ENCODE assay signal across 12 mouse cellular contexts in genomic region chr16:64845947-64846346, GRCm38 (mm10). TPM values are rescaled to one million over a fixed set of nuclear protein-coding genes. Genes with fewer than 3 reads are reported as not detected.
A peak's percentile ranks its signal among the peaks of the same experiment; 100 is the strongest.
DNase-seq lines count a peak whose midpoint lies in the region; ATAC-seq and TF ChIP-seq lines count a peak whose summit lies in the region.
"Had no signal": no experiment of that assay in that cellular context is flagged by ENCODE, and none has a peak within 500 bp of the region (broad histone marks: within the 10 kb centered on the region; RNA-seq: fewer than 3 reads in every experiment).

No protein-coding gene starts in this region.

- H3K27ac ChIP-seq in kidney, adult 2 months (ENCODE audit: insufficient read depth, low read depth, low read length) = no peak overlapping the region
- no peak overlapping the region for H3K27ac ChIP-seq in kidney, embryonic 16.5 days (ENCODE audit: low read length)
- H3K27ac ChIP-seq in bone marrow macrophage, adult 2 months (ENCODE audit: insufficient read depth, low read depth, low read length) = no peak overlapping the region
- H3K27ac ChIP-seq in spleen, adult 2 months (ENCODE audit: insufficient read depth, low read length) = no peak overlapping the region
- H3K27ac ChIP-seq: forebrain, embryonic 12.5 days; heart, embryonic 15.5 days; limb, embryonic 13.5 days had no signal

- no peaks in the 10 kb centered on the region for H3K27me3 ChIP-seq in kidney, adult 2 months (replicated peaks; ENCODE audit: control insufficient read depth, insufficient read depth, low read length)
- H3K27me3 ChIP-seq in kidney, embryonic 16.5 days (ENCODE audit: insufficient read depth, low read length) = no peaks in the 10 kb centered on the region
- no peaks in the 10 kb centered on the region for H3K27me3 ChIP-seq in spleen, adult 2 months (ENCODE audit: control insufficient read depth, insufficient read depth, low read length)
- H3K27me3 ChIP-seq: forebrain, embryonic 12.5 days; heart, embryonic 15.5 days; limb, embryonic 13.5 days had no signal

- TF ChIP-seq CTCF in kidney, adult 2 months (conservative IDR thresholded peaks at IDR 0.05; ENCODE audit: insufficient read depth, insufficient read length, low read depth, low read length) = 0 out of 2 replicates have a peak, but pooled peaks have one; percentile 12
- TF ChIP-seq CTCF in bone marrow macrophage, adult 2 months (IDR thresholded peaks at IDR 0.05; ENCODE audit: low read depth, low read length) = peak; percentile 59
- peak; percentile 15; the same call in 1 of the 2 replicates for TF ChIP-seq CTCF in spleen, adult 2 months (IDR thresholded peaks at IDR 0.05; ENCODE audit: extremely low read depth, insufficient read depth, insufficient read length, insufficient replicate concordance)

- H3K9me3 ChIP-seq in kidney, embryonic 16.5 days (ENCODE audit: low read length) = no peaks in the 10 kb centered on the region
- H3K9me3 ChIP-seq: forebrain, embryonic 12.5 days; heart, embryonic 15.5 days; limb, embryonic 13.5 days had no signal

- no peak overlapping the region for H3K4me3 ChIP-seq in kidney, adult 2 months (ENCODE audit: insufficient read depth, low read depth, low read length)
- no peak overlapping the region for H3K4me3 ChIP-seq in kidney, embryonic 16.5 days (ENCODE audit: low read length)
- H3K4me3 ChIP-seq in bone marrow macrophage, adult 2 months (ENCODE audit: insufficient read depth, low read length) = no peak overlapping the region
- no peak overlapping the region for H3K4me3 ChIP-seq in spleen, adult 2 months (ENCODE audit: extremely low read depth, insufficient read depth, insufficient read length)
- H3K4me3 ChIP-seq: forebrain, embryonic 12.5 days; heart, embryonic 15.5 days; limb, embryonic 13.5 days had no signal

- H3K36me3 ChIP-seq in kidney, adult 2 months (ENCODE audit: control insufficient read depth, insufficient read depth, low read length) = no peaks in the 10 kb centered on the region
- H3K36me3 ChIP-seq in kidney, embryonic 16.5 days (ENCODE audit: insufficient read depth, low read length) = 0 out of 2 replicates have a peak, but pooled peaks cover 5% of the 10 kb centered on the region
- H3K36me3 ChIP-seq in spleen, adult 2 months (ENCODE audit: control insufficient read depth, insufficient read depth, low read length) = no peaks in the 10 kb centered on the region
- H3K36me3 ChIP-seq: forebrain, embryonic 12.5 days; heart, embryonic 15.5 days had no signal

- H3K4me2 ChIP-seq in kidney, embryonic 16.5 days (replicated peaks; ENCODE audit: low read depth, low read length) = no peak overlapping the region
- H3K4me2 ChIP-seq: forebrain, embryonic 12.5 days; heart, embryonic 15.5 days; limb, embryonic 13.5 days had no signal

- 89% methylated on average over 8 of the region's 8 CpGs for WGBS in kidney, adult 2 months
- WGBS in kidney, embryonic 16.5 days = 87% methylated on average over 8 of the region's 8 CpGs
- 85% methylated on average over 8 of the region's 8 CpGs for WGBS in spleen, adult 2 months

- DNase-seq in kidney, adult 2 months = no peak
- DNase-seq in CD4-positive, CD25-positive, alpha-beta regulatory T cell, adult 2 months (ENCODE audit: low read depth, low spot score) = peak; percentile 78
- peak in 1 of 2 experiments; percentile 15 for DNase-seq in spleen, adult 2 months (ENCODE audit: low read depth in 1 of 2, low spot score in 2 of 2)
- no peak for DNase-seq in adrenal gland, adult 2 months
- DNase-seq: kidney, postnatal 14 days had no signal

- H3K4me1 ChIP-seq in kidney, adult 2 months (ENCODE audit: control insufficient read depth, insufficient read depth, low read length) = no peaks in the 10 kb centered on the region
- peaks cover 4% of the 10 kb centered on the region; the same call in 1 of the 2 replicates for H3K4me1 ChIP-seq in kidney, embryonic 16.5 days (ENCODE audit: insufficient read depth, low read length)
- H3K4me1 ChIP-seq in bone marrow macrophage, adult 2 months (ENCODE audit: control insufficient read depth, insufficient read depth, low read length) = peaks cover 6% of the 10 kb centered on the region
- no peaks in the 10 kb centered on the region for H3K4me1 ChIP-seq in spleen, adult 2 months (ENCODE audit: control insufficient read depth, insufficient read depth, insufficient read length)

- no peak for TF ChIP-seq POLR2A in kidney, adult 2 months (IDR thresholded peaks at IDR 0.05; ENCODE audit: low read depth, low read length)
- TF ChIP-seq POLR2A in bone marrow macrophage, adult 2 months (IDR thresholded peaks at IDR 0.05; ENCODE audit: borderline replicate concordance, low read depth, low read length) = no peak
- TF ChIP-seq POLR2A in spleen, adult 2 months (IDR thresholded peaks at IDR 0.05; ENCODE audit: low read depth, low read length) = no peak

- no peak for ATAC-seq in kidney, embryonic 16.5 days (ENCODE audit: low FRiP score, low TSS enrichment)
- no peak for ATAC-seq in erythroblast, adult 5-6 weeks (replicated peaks; ENCODE audit: low FRiP score, poor library complexity, severe bottlenecking)
- no peak for ATAC-seq in frontal cortex, adult (ENCODE audit: low TSS enrichment)

- no peak overlapping the region for H3K9ac ChIP-seq in kidney, embryonic 16.5 days (replicated peaks; ENCODE audit: low read length)
- H3K9ac ChIP-seq: forebrain, embryonic 12.5 days; heart, embryonic 15.5 days; limb, embryonic 13.5 days had no signal

RNA-seq across cellular contexts. Expression of gene Zfp654, which starts 5.5 kb away (rescaled TPM):
- polyA plus RNA-seq in kidney, adult 2 months (2012; rRNA removed) = 0.83 and 1.3 TPM in 2 replicates
- polyA plus RNA-seq in kidney, embryonic 16.5 days (2015; fragmentation: Nextera tagmentation; extraction: Ambion mirVana) = 5.9 and 6.4 TPM in 2 replicates
- 7.5 and 7.9 TPM in 2 replicates for polyA plus RNA-seq in bone marrow macrophage, adult 2 months (2012; ENCODE audit: insufficient read depth, insufficient read length, missing spikeins)
- polyA plus RNA-seq in spleen, adult 2 months (2012; rRNA removed) = 0.67 and 0.69 TPM in 2 replicates
- 10.7 and 26.1 TPM in 2 replicates for total RNA-seq in erythroblast, adult 5-6 weeks (2015; ENCODE audit: low replicate concordance)
- 6.4 TPM in 2 replicates for total RNA-seq in erythroblast, adult 5-6 weeks (2017; ENCODE audit: low replicate concordance)
- 10 to 100 TPM; 19.0 to 19.1 TPM for total RNA-seq in adrenal gland, adult 2 months (2021)
- polyA plus RNA-seq in adrenal gland, adult 2 months (2012; rRNA removed) = 0.48 and 0.65 TPM in 2 replicates

RNA-seq across cellular contexts. Expression of gene Cggbp1, which starts 5.8 kb away (rescaled TPM):
- 11.6 and 14.2 TPM in 2 replicates for polyA plus RNA-seq in kidney, adult 2 months (2012; rRNA removed)
- 86.1 and 88.9 TPM in 2 replicates for polyA plus RNA-seq in kidney, embryonic 16.5 days (2015; fragmentation: Nextera tagmentation; extraction: Ambion mirVana)
- 76.4 and 84.7 TPM in 2 replicates for polyA plus RNA-seq in bone marrow macrophage, adult 2 months (2012; ENCODE audit: insufficient read depth, insufficient read length, missing spikeins)
- polyA plus RNA-seq in spleen, adult 2 months (2012; rRNA removed) = 6.9 and 7.3 TPM in 2 replicates
- total RNA-seq in erythroblast, adult 5-6 weeks (2015; ENCODE audit: low replicate concordance) = 31.6 and 42.1 TPM in 2 replicates
- total RNA-seq in erythroblast, adult 5-6 weeks (2017; ENCODE audit: low replicate concordance) = 30.1 and 31.2 TPM in 2 replicates
- 100 to 1,000 TPM; 122 to 174 TPM for total RNA-seq in adrenal gland, adult 2 months (2021)
- 4.8 and 6.4 TPM in 2 replicates for polyA plus RNA-seq in adrenal gland, adult 2 months (2012; rRNA removed)
